ENCODE assay signal across 12 mouse cellular contexts in the genomic region with DNA sequence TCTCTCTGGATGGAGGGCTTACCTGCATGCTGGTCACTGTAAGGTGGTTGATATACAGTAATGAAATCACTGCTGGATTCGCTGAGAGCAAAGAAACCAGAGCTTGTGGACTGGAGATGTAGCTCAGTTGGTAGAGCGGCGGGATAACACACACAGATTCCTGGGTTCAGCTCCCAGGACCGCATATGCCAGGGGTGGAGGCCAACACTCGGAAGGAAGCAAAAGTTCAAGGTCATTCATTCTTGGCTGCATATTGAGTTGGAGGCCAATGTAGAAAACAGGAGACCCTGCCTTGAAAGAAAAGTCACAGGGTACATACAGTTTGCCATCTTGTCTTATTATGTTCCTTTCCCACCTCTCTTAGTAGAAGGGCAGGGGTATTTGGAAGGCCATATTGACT. TPM values are rescaled to one million over a fixed set of nuclear protein-coding genes. Genes with fewer than 3 reads are reported as not detected.
DNase-seq lines count a peak whose midpoint lies in the region; ATAC-seq lines count a peak whose summit lies in the region.
"Had no signal": no experiment of that assay in that cellular context is flagged by ENCODE, and none has a peak within 500 bp of the region (broad histone marks: within the 10 kb centered on the region; RNA-seq: fewer than 3 reads in every experiment).

No protein-coding gene starts in this region.

- peaks cover 64% of the 10 kb centered on the region for H3K4me1 ChIP-seq in heart, embryonic 15.5 days (replicated peaks)

- H3K9me3 ChIP-seq in heart, embryonic 15.5 days (replicated peaks), result no peaks in the 10 kb centered on the region
- H3K9me3 ChIP-seq: hindbrain, embryonic 15.5 days; liver, embryonic 15.5 days had no signal

- peak overlapping the region; percentile 63 for H3K27ac ChIP-seq in heart, embryonic 15.5 days
- H3K27ac ChIP-seq: hindbrain, embryonic 15.5 days; liver, embryonic 15.5 days had no signal

- no peak overlapping the region for H3K9ac ChIP-seq in heart, embryonic 15.5 days
- H3K9ac ChIP-seq: hindbrain, embryonic 15.5 days; liver, embryonic 15.5 days had no signal

- 0 out of 2 replicates have a peak overlapping the region, but pooled peaks have one; percentile 83 for H3K4me2 ChIP-seq in heart, embryonic 15.5 days
- H3K4me2 ChIP-seq: hindbrain, embryonic 15.5 days; liver, embryonic 15.5 days had no signal

- DNase-seq in 416B (ENCODE audit: low read depth) (peak; percentile 17), R1 (ENCODE audit: low read depth, low spot score) (peak; percentile 35)
- peak; percentile 79 for DNase-seq in kidney, postnatal 14 days
- no peak for DNase-seq in cerebellum, postnatal 14 days
- DNase-seq in frontal cortex, postnatal 14 days (ENCODE audit: low spot score in 2 of 2), result no peak
- DNase-seq: cerebellum, adult 18-20 months; midbrain, embryonic 14.5 days had no signal

- WGBS in heart, embryonic 15.5 days, result 71% methylated on average over 5 of the region's 5 CpGs

- H3K4me3 ChIP-seq in heart, embryonic 15.5 days, result no peak overlapping the region
- H3K4me3 ChIP-seq: hindbrain, embryonic 15.5 days; liver, embryonic 15.5 days had no signal

- no peaks in the 10 kb centered on the region for H3K36me3 ChIP-seq in heart, embryonic 15.5 days
- H3K36me3 ChIP-seq: hindbrain, embryonic 15.5 days; liver, embryonic 15.5 days had no signal

- no peaks in the 10 kb centered on the region for H3K27me3 ChIP-seq in heart, embryonic 15.5 days

- no peak for ATAC-seq in heart, embryonic 15.5 days (replicated peaks; ENCODE audit: insufficient number of reproducible peaks, insufficient read depth, low FRiP score, low read depth)
- ATAC-seq in cerebellum, adult (ENCODE audit: insufficient number of reproducible peaks, low FRiP score, low TSS enrichment), result no peak
- ATAC-seq: activated CD4-positive, CD25-positive, alpha-beta regulatory T cell, adult 4 months had no signal

RNA-seq across cellular contexts. Expression of a gene that starts 3.1 kb away (rescaled TPM):
- 24.0 and 24.5 TPM in 2 replicates for polyA plus RNA-seq in heart, embryonic 15.5 days (2015; fragmentation: Nextera tagmentation; extraction: Ambion mirVana)

RNA-seq across cellular contexts. Expression of a gene that starts 19.1 kb away (rescaled TPM):
- 22.9 and 23.4 TPM in 2 replicates for polyA plus RNA-seq in heart, embryonic 15.5 days (2015; fragmentation: Nextera tagmentation; extraction: Ambion mirVana)

RNA-seq across cellular contexts. Expression of a gene that starts 33.6 kb away (rescaled TPM):
- 149 and 164 TPM in 2 replicates for polyA plus RNA-seq in heart, embryonic 15.5 days (2015; fragmentation: Nextera tagmentation; extraction: Ambion mirVana)

RNA-seq across cellular contexts. Expression of a gene that starts 33.8 kb away (rescaled TPM):
- 25.8 and 30.5 TPM in 2 replicates for polyA plus RNA-seq in heart, embryonic 15.5 days (2015; fragmentation: Nextera tagmentation; extraction: Ambion mirVana)

Comparison
In these comparisons a context has a peak if more than half of its experiments do, and no peak if none do; other contexts are left out.
1. DNase-seq: peak in 416B (single experiment), R1 (single experiment) and kidney, postnatal 14 days (single experiment); none in cerebellum, postnatal 14 days (0 of 2) and frontal cortex, postnatal 14 days (0 of 2).